Mouse (Mus musculus): ENCODE results near the gene U2surp. TPM values are rescaled to one million over a fixed set of nuclear protein-coding genes. Genes with fewer than 3 reads are reported as not detected.

U2surp gene
- polyA plus RNA-seq, 1 experiment from 2014 or later, result 139 TPM

- WGBS, result 56% methylated on average over 4 of the region's 4 CpGs
- Histone ChIP-seq H3K9ac (ENCODE audit: low read depth, low read length) (no peak overlapping the region), H3K4me1 (replicated peaks; ENCODE audit: insufficient read depth, low read length) (no peaks in the 10 kb centered on the region), H3K36me3 (ENCODE audit: insufficient read depth, low read length) (no peaks in the 10 kb centered on the region), H3K27ac (no peak overlapping the region), H3K4me2 (ENCODE audit: low read length) (no peak overlapping the region), H3K9me3 (replicated peaks; ENCODE audit: low read length) (no peaks in the 10 kb centered on the region), H3K27me3 (ENCODE audit: insufficient read depth, low read length) (no peaks in the 10 kb centered on the region), H3K4me3 (replicated peaks; ENCODE audit: low read depth, low read length) (no peak overlapping the region)
- TF ChIP-seq CTCF (IDR thresholded peaks at IDR 0.05; ENCODE audit: low read depth), result no peak
- no peak for DNase-seq (ENCODE audit: low spot score)
- ATAC-seq (replicated peaks; ENCODE audit: low FRiP score, low read depth), result no peak
These were observed 99.7 kb downstream of the U2surp start for GRCm38 (mm10) chr9:95412047-95412446.

GRCm38 (mm10) chr9:95407586-95408220 is 104.1 kb downstream of the U2surp start:
- Histone ChIP-seq H3K27me3 (ENCODE audit: insufficient read depth, low read length) (no peaks in the 10 kb centered on the region), H3K27ac (peak overlapping the region; percentile 92; the same call in 1 of the 2 replicates), H3K9me3 (replicated peaks; ENCODE audit: low read length) (no peaks in the 10 kb centered on the region), H3K9ac (ENCODE audit: low read depth, low read length) (peak overlapping the region; percentile 63), H3K4me2 (ENCODE audit: low read length) (peak overlapping the region; percentile 96), H3K4me3 (replicated peaks; ENCODE audit: low read depth, low read length) (peak overlapping the region; percentile 66), H3K36me3 (ENCODE audit: insufficient read depth, low read length) (no peaks in the 10 kb centered on the region), H3K4me1 (replicated peaks; ENCODE audit: insufficient read depth, low read length) (peaks cover 16% of the 10 kb centered on the region)
- TF ChIP-seq CTCF (IDR thresholded peaks at IDR 0.05; ENCODE audit: low read depth), result no peak
- WGBS, result under 1% methylated on average over 24 of the region's 24 CpGs
- DNase-seq (ENCODE audit: low spot score) (peak; percentile 84), ATAC-seq (replicated peaks; ENCODE audit: low FRiP score, low read depth) (peak; percentile 51)

Other genes starting within 250 kb of the U2surp start
- 4.8 and 5.5 TPM in 2 replicates for gene Chst2, start 105.3 kb downstream of the U2surp start, polyA plus RNA-seq (2015; fragmentation: Nextera tagmentation; extraction: Ambion mirVana)
- 2.8 TPM in 2 replicates for gene Paqr9, start 47.7 kb upstream of the U2surp start, polyA plus RNA-seq (2015; fragmentation: Nextera tagmentation; extraction: Ambion mirVana)
- gene Pcolce2, start 125.6 kb upstream of the U2surp start, polyA plus RNA-seq (2015; fragmentation: Nextera tagmentation; extraction: Ambion mirVana), result 0.88 and 1.5 TPM in 2 replicates
- gene Trpc1, start 238.4 kb upstream of the U2surp start, polyA plus RNA-seq (2015; fragmentation: Nextera tagmentation; extraction: Ambion mirVana), result 5.1 and 5.4 TPM in 2 replicates

Data from kidney, postnatal 0 days (tissue).